Comparison of ENCODE assay signal across 23 mouse cellular contexts in genomic region chr7:45328841-45329475, GRCm38 (mm10). TPM values are rescaled to one million over a fixed set of nuclear protein-coding genes. Genes with fewer than 3 reads are reported as not detected.
DNase-seq lines count a peak whose midpoint lies in the region; ATAC-seq and TF ChIP-seq lines count a peak whose summit lies in the region.
"Had no signal": no experiment of that assay in that cellular context is flagged by ENCODE, and none has a peak within 500 bp of the region (broad histone marks: within the 10 kb centered on the region; RNA-seq: fewer than 3 reads in every experiment).

No protein-coding gene starts in this region.

- peaks cover 17% of the 10 kb centered on the region for H3K4me1 ChIP-seq in limb, embryonic 13.5 days
- H3K4me1 ChIP-seq in limb, embryonic 10.5 days: peaks cover 22% of the 10 kb centered on the region
- H3K4me1 ChIP-seq in heart, embryonic 16.5 days (ENCODE audit: control insufficient read depth, insufficient read depth, low read length): peaks cover 15% of the 10 kb centered on the region
- H3K4me1 ChIP-seq in hindbrain, postnatal 0 days (ENCODE audit: insufficient read depth, low read length): peaks cover 5% of the 10 kb centered on the region; the same call in 1 of the 2 replicates

- peak overlapping the region; percentile 45 for H3K4me3 ChIP-seq in gastrocnemius, adult 2 months
- no peak overlapping the region for H3K4me3 ChIP-seq in limb, embryonic 13.5 days
- no peak overlapping the region for H3K4me3 ChIP-seq in limb, embryonic 10.5 days
- no peak overlapping the region for H3K4me3 ChIP-seq in heart, embryonic 16.5 days (ENCODE audit: low read length)
- no peak overlapping the region for H3K4me3 ChIP-seq in hindbrain, postnatal 0 days (ENCODE audit: low read length)
- H3K4me3 ChIP-seq: hindbrain, embryonic 12.5 days; layer of hippocampus, adult 2 months; limb, embryonic 12.5 days had no signal

- peak; percentile 72 for DNase-seq in gastrocnemius, adult 2 months
- no peak for DNase-seq in gastrocnemius, postnatal 36 days
- DNase-seq in limb, embryonic 10.5 days (ENCODE audit: low spot score): no peak
- DNase-seq in hindbrain, postnatal 0 days (ENCODE audit: low spot score): no peak
- no peak for DNase-seq in testis, postnatal 14 days (ENCODE audit: low spot score)
- DNase-seq: adrenal gland, adult 8-10 months; cerebellum, adult 11-12 months; cerebellum, postnatal 25 days; lung, postnatal 10 days; thymus, postnatal 25 days had no signal

- H3K27me3 ChIP-seq in limb, embryonic 13.5 days: no peaks in the 10 kb centered on the region
- 0 out of 2 replicates have a peak, but pooled peaks cover 4% of the 10 kb centered on the region for H3K27me3 ChIP-seq in limb, embryonic 10.5 days (ENCODE audit: low read depth, poor library complexity, severe bottlenecking)
- H3K27me3 ChIP-seq in heart, embryonic 16.5 days (ENCODE audit: control insufficient read depth, insufficient read depth, low read length): no peaks in the 10 kb centered on the region
- H3K27me3 ChIP-seq in hindbrain, postnatal 0 days (ENCODE audit: insufficient read depth, low read length): no peaks in the 10 kb centered on the region
- H3K27me3 ChIP-seq: hindbrain, embryonic 12.5 days; limb, embryonic 12.5 days had no signal

- no peak for TF ChIP-seq CTCF in gastrocnemius, adult 2 months (IDR thresholded peaks at IDR 0.05)
- no peak for TF ChIP-seq CTCF in hindbrain, postnatal 0 days (IDR thresholded peaks at IDR 0.05; ENCODE audit: low read depth)

- intact Hi-C loops in gastrocnemius, adult 2 months (cut with DNase I): no loop called here
- intact Hi-C loops in gastrocnemius, postnatal 36 days (cut with DNase I): no loop called here

- no peak for ATAC-seq in limb, embryonic 13.5 days (ENCODE audit: low FRiP score, low read depth)
- ATAC-seq in heart, embryonic 16.5 days (replicated peaks; ENCODE audit: extremely low read depth, insufficient read depth, low FRiP score): 0 out of 2 replicates have a peak, but pooled peaks have one; percentile 28
- ATAC-seq in hindbrain, postnatal 0 days: no peak
- ATAC-seq: intestine, embryonic 16.5 days had no signal

- H3K27ac ChIP-seq in gastrocnemius, adult 2 months: peak overlapping the region; percentile 86
- H3K27ac ChIP-seq in limb, embryonic 13.5 days: peak overlapping the region; percentile 10; the same call in 1 of the 2 replicates
- no peak overlapping the region for H3K27ac ChIP-seq in limb, embryonic 10.5 days
- H3K27ac ChIP-seq in heart, embryonic 16.5 days (ENCODE audit: low read length): peak overlapping the region; percentile 88
- no peak overlapping the region for H3K27ac ChIP-seq in hindbrain, postnatal 0 days
- H3K27ac ChIP-seq: hindbrain, embryonic 12.5 days; layer of hippocampus, adult 2 months; limb, embryonic 12.5 days had no signal

- no peak overlapping the region for H3K9ac ChIP-seq in limb, embryonic 13.5 days
- peak overlapping the region; percentile 34 for H3K9ac ChIP-seq in heart, embryonic 16.5 days (ENCODE audit: low read length)
- H3K9ac ChIP-seq in hindbrain, postnatal 0 days (replicated peaks; ENCODE audit: low read length): no peak overlapping the region
- H3K9ac ChIP-seq: hindbrain, embryonic 12.5 days; limb, embryonic 12.5 days had no signal

- no peaks in the 10 kb centered on the region for H3K9me3 ChIP-seq in limb, embryonic 13.5 days
- H3K9me3 ChIP-seq in limb, embryonic 10.5 days (replicated peaks): no peaks in the 10 kb centered on the region
- peaks cover 3% of the 10 kb centered on the region; the same call in 1 of the 2 replicates for H3K9me3 ChIP-seq in heart, embryonic 16.5 days (replicated peaks; ENCODE audit: control insufficient read depth, low read length)
- H3K9me3 ChIP-seq in hindbrain, postnatal 0 days (ENCODE audit: low read length): no peaks in the 10 kb centered on the region
- H3K9me3 ChIP-seq: hindbrain, embryonic 12.5 days had no signal

- H3K36me3 ChIP-seq in limb, embryonic 13.5 days: peaks cover 34% of the 10 kb centered on the region
- H3K36me3 ChIP-seq in limb, embryonic 10.5 days: peaks cover 11% of the 10 kb centered on the region; the same call in 1 of the 2 replicates
- H3K36me3 ChIP-seq in heart, embryonic 16.5 days (ENCODE audit: control insufficient read depth, insufficient read depth): peaks cover 18% of the 10 kb centered on the region
- H3K36me3 ChIP-seq in hindbrain, postnatal 0 days (ENCODE audit: insufficient read depth, low read length): no peaks in the 10 kb centered on the region; the same call in 1 of the 2 replicates

- 75% methylated on average over 13 of the region's 13 CpGs for WGBS in limb, embryonic 13.5 days
- WGBS in limb, embryonic 10.5 days: 80% methylated on average over 13 of the region's 13 CpGs
- WGBS in heart, embryonic 16.5 days: 63% methylated on average over 13 of the region's 13 CpGs
- WGBS in hindbrain, postnatal 0 days: 82% methylated on average over 13 of the region's 13 CpGs

- H3K4me2 ChIP-seq in limb, embryonic 13.5 days (replicated peaks): no peak overlapping the region
- H3K4me2 ChIP-seq in heart, embryonic 16.5 days (ENCODE audit: low read depth, low read length): no peak overlapping the region
- no peak overlapping the region for H3K4me2 ChIP-seq in hindbrain, postnatal 0 days (ENCODE audit: low read depth, low read length)
- H3K4me2 ChIP-seq: hindbrain, embryonic 12.5 days; limb, embryonic 12.5 days had no signal

RNA-seq across cellular contexts. Expression of gene Trpm4, which starts 4.6 kb away (rescaled TPM):
- total RNA-seq in gastrocnemius, adult 2 months (2021): 10 to 100 TPM; 33.9 to 34.7 TPM
- 10 to 100 TPM; 20.1 to 20.7 TPM for total RNA-seq in gastrocnemius, postnatal 36 days (2021)
- 15.8 and 19.6 TPM in 2 replicates for polyA plus RNA-seq in limb, embryonic 13.5 days (2015; fragmentation: Nextera tagmentation; extraction: Ambion mirVana)
- 5.2 and 8.4 TPM in 2 replicates for polyA plus RNA-seq in limb, embryonic 10.5 days (2016; fragmentation: Nextera tagmentation; extraction: Ambion mirVana)
- 12.4 and 18.0 TPM in 2 replicates for polyA plus RNA-seq in heart, embryonic 16.5 days (2015; fragmentation: Nextera tagmentation; extraction: Ambion mirVana)
- total RNA-seq in hindbrain, postnatal 0 days (2014; rRNA removed): 29.5 and 35.7 TPM in 2 replicates
- polyA plus RNA-seq in hindbrain, postnatal 0 days (2015; fragmentation: Nextera tagmentation; extraction: Ambion mirVana): 11.2 and 13.0 TPM in 2 replicates

RNA-seq across cellular contexts. Expression of gene Hrc, which starts 6.1 kb away (rescaled TPM):
- total RNA-seq in gastrocnemius, adult 2 months (2021): 1,000 to 10,000 TPM in 1 of 2 experiments, 100 to 1,000 TPM in 1; 818 to 1,018 TPM
- total RNA-seq in gastrocnemius, postnatal 36 days (2021): 100 to 1,000 TPM; 818 to 890 TPM
- 3.9 and 4.3 TPM in 2 replicates for polyA plus RNA-seq in limb, embryonic 13.5 days (2015; fragmentation: Nextera tagmentation; extraction: Ambion mirVana)
- polyA plus RNA-seq in limb, embryonic 10.5 days (2016; fragmentation: Nextera tagmentation; extraction: Ambion mirVana): 0.24 and 0.39 TPM in 2 replicates
- polyA plus RNA-seq in heart, embryonic 16.5 days (2015; fragmentation: Nextera tagmentation; extraction: Ambion mirVana): 26.6 and 28.7 TPM in 2 replicates
- total RNA-seq in hindbrain, postnatal 0 days (2014; rRNA removed): 0.26 and 0.72 TPM in 2 replicates
- 0.16 and 0.34 TPM in 2 replicates for polyA plus RNA-seq in hindbrain, postnatal 0 days (2015; fragmentation: Nextera tagmentation; extraction: Ambion mirVana)
- total RNA-seq: megakaryocyte-erythroid progenitor cell, adult 5-6 weeks had no signal

RNA-seq across cellular contexts. Expression of gene Ppfia3, which starts 37.9 kb away (rescaled TPM):
- under 1 TPM; 0.08 to 0.10 TPM for total RNA-seq in gastrocnemius, adult 2 months (2021)
- total RNA-seq in gastrocnemius, postnatal 36 days (2021): under 1 TPM; 0.07 to 0.08 TPM
- 5.2 and 6.9 TPM in 2 replicates for polyA plus RNA-seq in limb, embryonic 13.5 days (2015; fragmentation: Nextera tagmentation; extraction: Ambion mirVana)
- 2.4 and 5.3 TPM in 2 replicates for polyA plus RNA-seq in limb, embryonic 10.5 days (2016; fragmentation: Nextera tagmentation; extraction: Ambion mirVana)
- 1.5 TPM in 2 replicates for polyA plus RNA-seq in heart, embryonic 16.5 days (2015; fragmentation: Nextera tagmentation; extraction: Ambion mirVana)
- 91.9 and 107 TPM in 2 replicates for total RNA-seq in hindbrain, postnatal 0 days (2014; rRNA removed)
- 25.5 and 26.7 TPM in 2 replicates for polyA plus RNA-seq in hindbrain, postnatal 0 days (2015; fragmentation: Nextera tagmentation; extraction: Ambion mirVana)

RNA-seq across cellular contexts. Expression of gene Lin7b, which starts 41.4 kb away (rescaled TPM):
- total RNA-seq in gastrocnemius, adult 2 months (2021): not detected
- not detected for total RNA-seq in gastrocnemius, postnatal 36 days (2021)
- 1.4 and 2.5 TPM in 2 replicates for polyA plus RNA-seq in limb, embryonic 13.5 days (2015; fragmentation: Nextera tagmentation; extraction: Ambion mirVana)
- polyA plus RNA-seq in limb, embryonic 10.5 days (2016; fragmentation: Nextera tagmentation; extraction: Ambion mirVana): 0.40 and 0.64 TPM in 2 replicates
- 0.81 and 0.91 TPM in 2 replicates for polyA plus RNA-seq in heart, embryonic 16.5 days (2015; fragmentation: Nextera tagmentation; extraction: Ambion mirVana)
- total RNA-seq in hindbrain, postnatal 0 days (2014; rRNA removed): 87.4 and 94.2 TPM in 2 replicates
- polyA plus RNA-seq in hindbrain, postnatal 0 days (2015; fragmentation: Nextera tagmentation; extraction: Ambion mirVana): 69.3 and 76.1 TPM in 2 replicates
- polyA plus RNA-seq: liver, embryonic 16.5 days had no signal

RNA-seq across cellular contexts. Expression of gene Slc6a21, which starts 51.6 kb away (rescaled TPM):
- total RNA-seq in gastrocnemius, adult 2 months (2021): not detected
- not detected for total RNA-seq in gastrocnemius, postnatal 36 days (2021)
- not detected in 2 replicates for polyA plus RNA-seq in limb, embryonic 13.5 days (2015; fragmentation: Nextera tagmentation; extraction: Ambion mirVana)
- not detected in 2 replicates for polyA plus RNA-seq in limb, embryonic 10.5 days (2016; fragmentation: Nextera tagmentation; extraction: Ambion mirVana)
- not detected in 2 replicates for polyA plus RNA-seq in heart, embryonic 16.5 days (2015; fragmentation: Nextera tagmentation; extraction: Ambion mirVana)
- total RNA-seq in hindbrain, postnatal 0 days (2014; rRNA removed): not detected in 2 replicates
- polyA plus RNA-seq in hindbrain, postnatal 0 days (2015; fragmentation: Nextera tagmentation; extraction: Ambion mirVana): not detected in 2 replicates
- total RNA-seq: gastrocnemius, postnatal 4 days; layer of hippocampus, adult 2 months; left cerebral cortex, adult 18-20 months; megakaryocyte-erythroid progenitor cell, adult 5-6 weeks had no signal
- polyA plus RNA-seq: hindbrain, embryonic 12.5 days; intestine, embryonic 16.5 days; kidney, embryonic 16.5 days; limb, embryonic 12.5 days; liver, embryonic 16.5 days; neural tube, embryonic 11.5 days; stomach, embryonic 16.5 days had no signal

Comparison
In these comparisons a context has a peak if more than half of its experiments do, and no peak if none do; other contexts are left out.
1. H3K27ac ChIP-seq: peak in gastrocnemius, adult 2 months (single experiment), limb, embryonic 13.5 days (single experiment) and heart, embryonic 16.5 days (single experiment); none in limb, embryonic 10.5 days (single experiment) and hindbrain, postnatal 0 days (single experiment).